Mouse (Mus musculus): ENCODE data around the gene Hemk1. TPM values are rescaled to one million over a fixed set of nuclear protein-coding genes. Genes with fewer than 3 reads are reported as not detected.

The Hemk1 gene
- polyA plus RNA-seq, 1 experiment from 2014 or later: 17.4 TPM

GRCm38 (mm10) chr9:107366644-107367043 is 28.5 kb upstream of the Hemk1 start:
- ATAC-seq (ENCODE audit: low FRiP score): no peak
- Histone ChIP-seq H3K4me3 (no peak overlapping the region), H3K27ac (no peak overlapping the region), H3K4me2 (no peak overlapping the region), H3K27me3 (peaks cover 15% of the 10 kb centered on the region; the same call in 1 of the 2 replicates), H3K36me3 (no peaks in the 10 kb centered on the region), H3K4me1 (replicated peaks) (peaks cover 34% of the 10 kb centered on the region), H3K9me3 (no peaks in the 10 kb centered on the region), H3K9ac (no peak overlapping the region)
- whole genome bisulfite sequencing: 8% methylated on average over 3 of the region's 3 CpGs

DNA sequence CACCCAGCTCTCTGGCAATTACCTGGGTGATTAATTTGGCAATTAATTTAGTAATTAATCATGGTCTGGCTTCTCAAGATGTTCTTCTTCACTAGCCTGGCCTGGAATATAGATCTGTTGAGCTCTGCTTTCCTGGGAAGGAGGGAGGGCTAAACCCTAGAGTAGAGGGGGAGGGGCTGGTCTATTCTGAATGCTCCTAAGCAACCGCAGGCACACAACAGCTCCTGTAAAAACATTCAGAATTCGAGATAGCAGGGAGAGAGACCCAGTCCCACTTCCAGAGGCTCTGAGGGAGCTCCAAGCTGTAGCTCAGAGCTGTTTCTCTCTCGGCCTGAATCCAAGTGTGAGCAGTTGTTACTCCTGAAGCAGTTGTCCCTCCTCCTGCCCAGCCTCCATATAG is 22.8 kb upstream of the Hemk1 start:
- Histone ChIP-seq H3K4me1 (replicated peaks) (peaks cover 15% of the 10 kb centered on the region), H3K4me2 (no peak overlapping the region), H3K9ac (peak overlapping the region; percentile 43), H3K36me3 (no peaks in the 10 kb centered on the region), H3K27ac (peak overlapping the region; percentile 36; the same call in 1 of the 2 replicates), H3K4me3 (no peak overlapping the region), H3K27me3 (peaks cover 18% of the 10 kb centered on the region), H3K9me3 (no peaks in the 10 kb centered on the region)
- 0 out of 2 replicates have a peak, but pooled peaks have one; percentile 15 for ATAC-seq (ENCODE audit: low FRiP score)
- WGBS: 15% methylated on average over 3 of the region's 3 CpGs

GRCm38 (mm10) chr9:107357651-107358050 is 19.5 kb upstream of the Hemk1 start:
- H3K27ac ChIP-seq: no peak overlapping the region
- H3K36me3 ChIP-seq: no peaks in the 10 kb centered on the region
- H3K4me3 ChIP-seq: no peak overlapping the region
- no peak overlapping the region for H3K9ac ChIP-seq
- H3K4me2 ChIP-seq: no peak overlapping the region
- H3K4me1 ChIP-seq (replicated peaks): peaks cover 15% of the 10 kb centered on the region
- peaks cover 18% of the 10 kb centered on the region for H3K27me3 ChIP-seq
- no peak for ATAC-seq (ENCODE audit: low FRiP score)
- H3K9me3 ChIP-seq: no peaks in the 10 kb centered on the region
- WGBS: 18% methylated on average over 5 of the region's 5 CpGs

DNA sequence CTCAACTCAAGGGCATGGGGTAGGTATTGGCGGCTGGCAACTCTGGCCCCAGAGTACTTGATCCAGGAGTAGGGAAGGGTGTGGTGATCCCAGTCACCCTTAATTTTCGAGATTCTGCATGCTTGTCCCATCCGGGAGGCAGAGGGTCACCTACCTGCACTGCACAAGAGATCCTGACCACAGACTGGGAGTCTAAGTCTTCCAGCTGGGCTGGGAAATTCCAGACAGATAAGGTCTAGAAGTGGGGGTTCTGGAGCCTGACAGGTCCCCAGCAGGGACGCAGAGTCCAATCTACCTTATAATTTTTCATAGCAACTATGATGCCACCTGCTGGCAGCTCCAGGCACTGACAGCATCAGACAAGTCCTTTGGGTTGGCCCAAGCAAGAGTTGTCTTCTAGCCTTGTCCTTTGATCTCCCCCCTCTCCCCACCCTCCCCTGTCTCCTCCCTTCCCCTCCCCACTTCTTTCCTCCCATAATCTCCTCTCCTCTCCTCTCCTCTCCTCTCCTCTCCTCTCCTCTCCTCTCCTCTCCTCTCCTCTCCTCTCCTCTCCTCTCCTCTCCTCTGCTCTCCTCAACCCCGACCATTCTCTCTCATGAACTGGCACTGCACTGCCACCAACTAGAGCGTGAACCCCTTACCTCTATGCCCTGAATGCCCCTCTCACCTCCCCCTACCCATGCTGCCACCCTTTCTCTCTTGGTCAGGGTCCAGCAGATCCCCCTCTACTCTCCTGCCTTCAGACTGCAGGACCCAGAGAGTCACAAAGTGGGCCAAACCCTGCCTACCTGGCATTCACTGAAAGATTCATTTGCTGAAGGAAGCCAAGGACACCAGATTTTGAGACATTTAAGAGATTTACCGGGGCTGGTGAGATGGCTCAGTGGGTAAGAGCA is 18.0 kb upstream of the Hemk1 start:
- Histone ChIP-seq H3K27me3 (peaks cover 18% of the 10 kb centered on the region), H3K27ac (no peak overlapping the region), H3K36me3 (no peaks in the 10 kb centered on the region), H3K4me3 (no peak overlapping the region), H3K9me3 (no peaks in the 10 kb centered on the region), H3K4me2 (no peak overlapping the region), H3K4me1 (replicated peaks) (peaks cover 7% of the 10 kb centered on the region), H3K9ac (no peak overlapping the region)
- 58% methylated on average over 7 of the region's 7 CpGs for WGBS
- peak; percentile 14; the same call in 1 of the 2 replicates for ATAC-seq (ENCODE audit: low FRiP score)

- Histone ChIP-seq H3K4me3 (no peak overlapping the region), H3K9ac (no peak overlapping the region; the same call in 1 of the 2 replicates), H3K27me3 (peaks cover 18% of the 10 kb centered on the region), H3K4me2 (no peak overlapping the region), H3K9me3 (no peaks in the 10 kb centered on the region), H3K4me1 (replicated peaks) (no peaks in the 10 kb centered on the region), H3K36me3 (no peaks in the 10 kb centered on the region), H3K27ac (no peak overlapping the region)
- ATAC-seq (ENCODE audit: low FRiP score): no peak
- WGBS: 100% methylated on average over 1 of the region's 1 CpGs
These were observed 16.7 kb upstream of the Hemk1 start for GRCm38 (mm10) chr9:107354826-107355225.

DNA sequence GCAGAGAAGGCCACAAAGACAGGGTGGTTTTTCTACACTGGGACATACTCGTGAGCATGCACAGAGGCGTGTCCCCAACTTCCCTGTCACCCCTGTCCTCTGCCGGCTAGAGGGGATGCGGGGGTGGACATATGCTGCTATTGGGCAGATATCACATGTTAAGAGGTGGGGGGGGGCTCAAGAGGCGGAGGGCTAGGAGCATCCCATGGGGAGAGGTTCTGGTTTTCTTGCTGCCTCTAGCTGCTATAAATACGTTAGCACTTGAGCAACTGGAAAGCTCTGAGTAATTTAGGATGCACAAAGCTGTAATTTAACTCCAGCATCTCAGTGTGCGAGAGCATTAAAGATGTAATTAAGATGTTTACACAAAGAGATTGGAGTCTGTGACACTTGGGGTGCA is 11.2 kb upstream of the Hemk1 start:
- Histone ChIP-seq H3K4me2 (no peak overlapping the region), H3K9me3 (no peaks in the 10 kb centered on the region), H3K9ac (no peak overlapping the region), H3K27ac (peak overlapping the region; percentile 3; the same call in 1 of the 2 replicates), H3K27me3 (no peaks in the 10 kb centered on the region), H3K4me1 (replicated peaks) (no peaks in the 10 kb centered on the region), H3K4me3 (no peak overlapping the region), H3K36me3 (peaks cover 8% of the 10 kb centered on the region; the same call in 1 of the 2 replicates)
- no peak; the same call in 1 of the 2 replicates for ATAC-seq (ENCODE audit: low FRiP score)
- WGBS: 66% methylated on average over 7 of the region's 7 CpGs

- peaks cover 8% of the 10 kb centered on the region; the same call in 1 of the 2 replicates for H3K36me3 ChIP-seq
- no peak overlapping the region for H3K4me2 ChIP-seq
- 77% methylated on average over 9 of the region's 9 CpGs for WGBS
- no peak overlapping the region for H3K9ac ChIP-seq
- H3K9me3 ChIP-seq: no peaks in the 10 kb centered on the region
- H3K27ac ChIP-seq: no peak overlapping the region
- H3K27me3 ChIP-seq: 0 out of 2 replicates have a peak, but pooled peaks cover 3% of the 10 kb centered on the region
- peaks cover 9% of the 10 kb centered on the region for H3K4me1 ChIP-seq (replicated peaks)
- no peak for ATAC-seq (ENCODE audit: low FRiP score)
- no peak overlapping the region for H3K4me3 ChIP-seq
These were observed 9.5 kb upstream of the Hemk1 start for GRCm38 (mm10) chr9:107347586-107348183.

- 92% methylated on average over 8 of the region's 8 CpGs for WGBS
These were observed 7.9 kb upstream of the Hemk1 start for GRCm38 (mm10) chr9:107346081-107346480.

DNA sequence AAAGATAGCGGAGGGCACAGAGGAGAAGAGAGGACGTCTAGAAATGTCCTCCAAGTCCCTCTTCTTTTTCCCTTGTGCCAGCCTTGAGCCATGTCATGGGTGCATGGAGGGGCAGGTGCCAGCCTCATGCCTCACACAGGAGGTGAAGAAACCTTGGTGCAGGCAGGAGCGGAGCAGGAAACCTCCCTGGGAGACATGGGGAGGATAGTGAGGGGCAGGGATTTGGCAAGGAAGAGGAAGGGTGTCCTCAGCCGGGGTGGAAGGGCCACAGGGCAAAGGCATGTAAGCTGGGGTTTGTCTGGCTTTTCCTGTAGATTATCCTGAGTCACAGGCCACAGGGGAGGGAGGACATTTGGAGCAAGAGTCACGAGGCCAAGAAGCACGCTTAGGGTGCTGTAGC is 5.9 kb upstream of the Hemk1 start:
- H3K9ac ChIP-seq: peak overlapping the region; percentile 11
- no peak overlapping the region for H3K4me3 ChIP-seq
- no peak for ATAC-seq (ENCODE audit: low FRiP score)
- H3K9me3 ChIP-seq: no peaks in the 10 kb centered on the region
- 71% methylated on average over 6 of the region's 6 CpGs for WGBS
- peaks cover 14% of the 10 kb centered on the region; the same call in 1 of the 2 replicates for H3K27me3 ChIP-seq
- H3K4me1 ChIP-seq (replicated peaks): peaks cover 33% of the 10 kb centered on the region
- no peak overlapping the region for H3K4me2 ChIP-seq
- H3K36me3 ChIP-seq: peaks cover 8% of the 10 kb centered on the region; the same call in 1 of the 2 replicates
- no peak overlapping the region for H3K27ac ChIP-seq

More at GRCm38 (mm10) chr9:107346081-107346480, 7.9 kb upstream of the Hemk1 start:
- Histone ChIP-seq H3K27me3 (peaks cover 14% of the 10 kb centered on the region; the same call in 1 of the 2 replicates), H3K4me3 (no peak overlapping the region), H3K4me2 (no peak overlapping the region), H3K9ac (no peak overlapping the region), H3K36me3 (peaks cover 8% of the 10 kb centered on the region; the same call in 1 of the 2 replicates), H3K9me3 (no peaks in the 10 kb centered on the region), H3K27ac (no peak overlapping the region), H3K4me1 (replicated peaks) (peaks cover 19% of the 10 kb centered on the region)
- ATAC-seq (ENCODE audit: low FRiP score): no peak

DNA sequence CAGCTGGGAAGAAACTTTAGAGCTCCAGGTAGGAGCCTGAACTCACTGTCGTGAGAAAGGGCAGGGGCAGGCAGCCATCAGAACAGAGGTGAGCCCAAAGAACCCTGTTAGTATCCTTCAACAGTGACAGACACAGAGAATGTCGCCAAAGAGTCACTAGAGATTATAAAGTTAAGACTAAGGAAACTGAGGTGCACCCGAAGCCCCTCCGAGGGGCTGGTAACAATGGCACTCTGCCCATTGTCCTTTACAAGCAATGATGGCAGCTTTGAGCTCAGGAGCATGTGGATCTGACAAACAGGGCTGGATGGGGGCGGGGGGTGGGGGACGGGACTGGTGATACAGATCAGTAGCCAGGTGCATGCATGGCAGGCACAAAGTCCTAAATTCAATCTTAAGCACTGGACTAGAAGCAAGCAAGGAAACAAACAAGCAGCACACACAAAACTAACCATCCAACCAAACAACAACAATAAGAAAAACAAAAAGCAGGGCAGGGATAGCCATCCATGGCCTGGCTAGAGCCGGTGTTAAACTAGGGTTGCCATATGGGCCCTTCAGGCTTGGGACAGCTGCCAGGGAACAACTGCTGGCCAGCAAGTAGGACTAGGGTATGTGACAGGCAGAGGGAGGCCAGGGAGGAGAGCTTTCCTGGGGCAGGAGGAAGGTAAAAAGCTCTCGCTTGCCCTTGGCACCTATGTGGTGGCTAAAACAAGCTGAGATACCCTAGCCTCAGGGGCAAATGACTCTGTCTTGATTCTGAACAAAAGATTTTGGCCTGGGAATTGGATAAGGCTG is 5.2 kb upstream of the Hemk1 start:
- no peak overlapping the region for H3K4me2 ChIP-seq
- peaks cover 4% of the 10 kb centered on the region; the same call in 1 of the 2 replicates for H3K36me3 ChIP-seq
- peaks cover 39% of the 10 kb centered on the region for H3K4me1 ChIP-seq (replicated peaks)
- H3K9me3 ChIP-seq: no peaks in the 10 kb centered on the region
- no peak overlapping the region for H3K27ac ChIP-seq
- 74% methylated on average over 8 of the region's 8 CpGs for WGBS
- H3K9ac ChIP-seq: peak overlapping the region; percentile 11; the same call in 1 of the 2 replicates
- H3K27me3 ChIP-seq: peaks cover 14% of the 10 kb centered on the region; the same call in 1 of the 2 replicates
- no peak overlapping the region for H3K4me3 ChIP-seq
- no peak for ATAC-seq (ENCODE audit: low FRiP score)

DNA sequence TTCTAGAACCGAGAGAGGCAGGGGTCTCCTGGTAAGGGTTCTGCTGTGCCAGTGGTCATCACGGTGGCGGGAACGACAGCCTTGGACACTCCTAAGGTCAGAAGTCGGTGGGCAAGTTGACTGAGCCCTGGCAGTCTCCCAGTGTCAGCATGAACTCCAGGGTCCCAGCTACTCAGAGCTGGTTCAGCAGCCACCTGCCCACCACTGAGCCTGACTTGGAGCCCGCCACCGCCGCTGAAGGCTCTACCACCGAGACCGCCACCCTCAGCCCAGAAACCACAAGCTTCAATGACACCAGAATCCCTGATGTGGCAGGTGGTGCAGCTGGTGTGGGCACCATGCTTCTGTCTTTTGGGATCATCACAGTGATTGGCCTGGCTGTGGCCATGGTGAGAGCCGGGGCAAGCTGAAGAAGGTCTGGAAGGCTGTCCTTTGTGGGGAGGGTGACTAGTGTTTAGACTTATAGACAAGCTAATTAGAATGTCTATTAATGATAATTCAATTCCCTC is 4.1 kb upstream of the Hemk1 start:
- no peak for ATAC-seq (ENCODE audit: low FRiP score)
- 91% methylated on average over 11 of the region's 11 CpGs for WGBS

More for the DNA sequence above, 4.1 kb upstream of the Hemk1 start:
- H3K4me2 ChIP-seq: no peak overlapping the region
- H3K9me3 ChIP-seq: no peaks in the 10 kb centered on the region
- peaks cover 14% of the 10 kb centered on the region; the same call in 1 of the 2 replicates for H3K27me3 ChIP-seq
- peaks cover 4% of the 10 kb centered on the region; the same call in 1 of the 2 replicates for H3K36me3 ChIP-seq
- H3K4me1 ChIP-seq (replicated peaks): peaks cover 47% of the 10 kb centered on the region
- H3K27ac ChIP-seq: no peak overlapping the region
- no peak overlapping the region for H3K9ac ChIP-seq
- no peak overlapping the region for H3K4me3 ChIP-seq

All from hindbrain, embryonic 13.5 days (tissue).